Mouse (Mus musculus) stomach, embryonic 14.5 days (tissue): ENCODE measurements at regions not wholly inside any gene's neighbourhood (a gene's known extent, or its start where the extent isn't known, plus 50 kb on each side); places are given as distances from the start of the nearest gene placed in this dataset.

Experiments used
- ATAC-seq: fragments of 200-750 bp; cut with Nextera tagmentation; 2 replicates; pipeline ENCODE4 v1.8.0; 2017; ENCODE audit warnings: low read depth, moderate TSS enrichment; ENCODE audit not compliant: insufficient number of reproducible peaks, insufficient read depth, low FRiP score
- H3K27ac ChIP-seq: fragments of 300-500 bp; sonication (generic); 2 replicates; pipeline ENCODE4 v1.5.1; 2014; ENCODE audit warnings: mild to moderate bottlenecking, low read length, moderate library complexity, mixed read lengths
- H3K27me3 ChIP-seq: fragments of 300-500 bp; sonication (generic); 2 replicates; pipeline ENCODE4 v1.6.1; 2014; ENCODE audit warnings: low read length, control low read depth, mixed read lengths; ENCODE audit not compliant: control insufficient read depth, insufficient read depth
- H3K36me3 ChIP-seq: fragments of 300-500 bp; sonication (generic); 2 replicates; pipeline ENCODE4 v1.6.1; 2014; ENCODE audit warnings: mild to moderate bottlenecking, control low read depth, low read length, moderate library complexity, mixed read lengths; ENCODE audit not compliant: control insufficient read depth, insufficient read depth
- H3K4me1 ChIP-seq: fragments of 300-500 bp; sonication (generic); 2 replicates; pipeline ENCODE4 v1.6.1; 2014; ENCODE audit warnings: low read length, control low read depth, mixed read lengths; ENCODE audit not compliant: control insufficient read depth, insufficient read depth
- H3K4me2 ChIP-seq: fragments of 300-500 bp; sonication (generic); replicated peaks from 2 replicates; pipeline ENCODE4 v1.6.1; 2014; ENCODE audit warnings: low read depth, low read length, control low read depth
- H3K4me3 ChIP-seq: fragments of 300-500 bp; sonication (generic); 2 replicates; pipeline ENCODE4 v1.5.1; 2014; ENCODE audit warnings: low read depth, low read length, control low read depth
- H3K9ac ChIP-seq: fragments of 300-500 bp; sonication (generic); replicated peaks from 2 replicates; pipeline ENCODE4 v1.6.1; 2014; ENCODE audit warnings: low read depth, mild to moderate bottlenecking, control low read depth, low read length, moderate library complexity, mixed read lengths
- H3K9me3 ChIP-seq: fragments of 300-500 bp; sonication (generic); 2 replicates; pipeline ENCODE4 v1.6.1; 2016; ENCODE audit warnings: low read depth, low read length, control low read depth; ENCODE audit not compliant: control insufficient read depth
- WGBS: fragments of 180-500 bp; shearing (Covaris S2); extraction: QIAGEN DNeasy Blood & Tissue Kit; methylation state at CpG from one replicate; pipeline ENCODE4 v1.1.7; 2014; 5-methylcytosine and 5-hydroxymethylcytosine counted together

DNA sequence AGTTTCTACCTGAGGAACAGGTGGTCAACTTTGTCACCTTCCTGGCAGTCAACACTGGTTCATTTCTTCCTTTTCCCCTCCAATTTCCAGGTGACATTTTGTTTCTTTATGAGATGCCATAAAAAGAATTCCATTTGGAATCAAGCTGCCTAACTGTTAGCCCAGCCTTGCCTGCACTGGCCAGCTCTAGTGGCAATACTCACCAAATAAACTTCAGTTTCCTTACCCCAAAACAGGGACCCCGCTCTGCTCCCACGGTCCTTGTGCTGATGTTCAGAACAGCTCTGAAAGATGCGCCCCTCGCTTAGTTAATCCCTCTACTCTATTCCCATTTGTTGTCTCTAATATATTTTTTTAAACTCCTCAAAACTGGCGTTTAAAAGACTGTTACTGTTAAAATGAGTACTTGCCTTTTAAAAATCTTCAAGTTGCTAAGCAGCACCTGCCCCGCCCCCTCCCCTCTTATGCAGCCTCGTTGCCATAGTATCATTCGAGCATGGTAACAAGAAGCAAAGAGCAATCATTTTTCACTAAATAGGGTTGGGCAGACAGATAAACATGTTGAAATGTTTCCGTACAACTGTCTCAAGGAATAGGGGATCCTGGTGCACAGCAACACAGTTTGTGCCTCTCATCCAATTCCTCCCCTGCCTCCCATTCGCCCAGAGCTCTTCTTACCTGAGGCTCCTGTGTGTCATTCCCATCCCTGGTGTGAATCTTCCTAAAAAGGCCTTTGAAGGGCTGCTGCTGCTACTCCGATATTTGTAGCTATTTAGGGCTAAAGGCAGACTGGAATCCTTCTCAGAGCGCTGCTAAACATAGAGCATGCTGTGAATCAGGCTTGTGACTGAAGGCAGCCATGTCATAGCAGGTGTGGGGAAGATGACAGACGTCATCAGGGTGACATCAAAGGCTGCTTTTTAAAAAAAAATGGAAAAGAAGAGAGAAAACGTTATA lies 98.8 kb upstream of the Oxgr1 start:
- H3K9me3 ChIP-seq, result no peaks in the 10 kb centered on the region
- no peak overlapping the region for H3K4me3 ChIP-seq
- 62% methylated on average over 14 of the region's 14 CpGs for WGBS
- no peaks in the 10 kb centered on the region for H3K36me3 ChIP-seq
- H3K4me1 ChIP-seq, result no peaks in the 10 kb centered on the region; the same call in 1 of the 2 replicates
- no peaks in the 10 kb centered on the region for H3K27me3 ChIP-seq
- no peak overlapping the region for H3K27ac ChIP-seq
- ATAC-seq, result no peak
- no peak overlapping the region for H3K4me2 ChIP-seq
- H3K9ac ChIP-seq, result no peak overlapping the region

DNA sequence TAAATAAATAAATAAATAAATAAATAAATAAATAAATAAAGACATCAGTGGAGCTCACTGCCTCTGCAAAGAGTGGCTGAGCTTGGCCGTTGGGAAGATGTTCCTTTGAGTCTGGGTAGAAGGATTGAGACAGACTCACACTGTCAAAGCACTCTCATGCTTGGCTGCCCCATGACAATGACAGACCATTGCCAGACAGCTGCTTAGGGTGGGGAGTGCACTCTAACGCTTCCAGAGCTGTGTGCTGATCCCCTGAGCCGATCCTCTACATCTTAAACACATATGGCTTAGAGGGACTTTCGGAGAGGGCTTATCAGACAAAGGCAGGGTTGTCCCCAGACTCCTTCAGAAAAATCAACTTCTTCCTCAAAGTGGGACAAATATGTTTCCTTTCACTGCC lies 100.0 kb upstream of the Oxgr1 start:
- H3K4me1 ChIP-seq, result no peaks in the 10 kb centered on the region; the same call in 1 of the 2 replicates
- ATAC-seq, result no peak
- H3K4me2 ChIP-seq, result no peak overlapping the region
- 59% methylated on average over 4 of the region's 4 CpGs for WGBS
- no peaks in the 10 kb centered on the region for H3K9me3 ChIP-seq
- no peak overlapping the region for H3K4me3 ChIP-seq
- H3K36me3 ChIP-seq, result no peaks in the 10 kb centered on the region
- H3K27me3 ChIP-seq, result no peaks in the 10 kb centered on the region
- H3K27ac ChIP-seq, result no peak overlapping the region
- H3K9ac ChIP-seq, result no peak overlapping the region

- Histone ChIP-seq H3K4me2 (no peak overlapping the region), H3K36me3 (no peaks in the 10 kb centered on the region), H3K9ac (no peak overlapping the region), H3K27me3 (no peaks in the 10 kb centered on the region), H3K27ac (no peak overlapping the region), H3K9me3 (no peaks in the 10 kb centered on the region), H3K4me3 (no peak overlapping the region), H3K4me1 (no peaks in the 10 kb centered on the region)
- WGBS, result 79% methylated on average over 6 of the region's 6 CpGs
- ATAC-seq, result no peak
Measured at GRCm38 (mm10) chr14:120144451-120144850, 102.2 kb upstream of the Oxgr1 start.

DNA sequence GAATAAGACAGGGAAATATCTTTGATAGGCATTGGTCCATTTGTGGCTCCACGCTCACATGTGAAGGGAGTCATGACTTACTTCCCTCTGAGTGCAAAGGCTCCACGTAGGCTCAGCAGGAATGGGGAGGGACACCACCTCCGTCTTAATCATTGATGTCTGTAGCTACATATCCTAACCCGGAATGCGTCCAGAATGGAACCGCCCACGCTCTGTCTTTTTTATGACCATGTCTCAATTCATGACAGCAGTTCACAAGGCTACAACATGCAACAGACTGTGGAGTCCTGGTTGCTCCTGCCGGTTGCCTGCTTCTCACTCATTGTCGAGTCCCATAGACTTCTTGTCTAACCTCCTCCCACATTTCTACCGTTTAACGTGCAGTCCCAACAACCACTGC lies 104.1 kb upstream of the Oxgr1 start:
- WGBS, result 86% methylated on average over 11 of the region's 11 CpGs
- H3K4me1 ChIP-seq, result no peaks in the 10 kb centered on the region

GRCm38 (mm10) chr14:120146908-120147770 lies 104.9 kb upstream of the Oxgr1 start:
- Histone ChIP-seq H3K36me3 (no peaks in the 10 kb centered on the region), H3K27me3 (no peaks in the 10 kb centered on the region), H3K9me3 (no peaks in the 10 kb centered on the region), H3K4me2 (no peak overlapping the region), H3K27ac (no peak overlapping the region), H3K9ac (no peak overlapping the region), H3K4me3 (no peak overlapping the region), H3K4me1 (no peaks in the 10 kb centered on the region)
- 66% methylated on average over 8 of the region's 8 CpGs for WGBS
- ATAC-seq, result no peak

More for the DNA sequence above, 104.1 kb upstream of the Oxgr1 start:
- H3K9me3 ChIP-seq, result no peaks in the 10 kb centered on the region
- H3K27ac ChIP-seq, result no peak overlapping the region
- H3K27me3 ChIP-seq, result no peaks in the 10 kb centered on the region
- H3K9ac ChIP-seq, result no peak overlapping the region
- no peak for ATAC-seq
- H3K36me3 ChIP-seq, result no peaks in the 10 kb centered on the region
- H3K4me2 ChIP-seq, result no peak overlapping the region
- no peak overlapping the region for H3K4me3 ChIP-seq

DNA sequence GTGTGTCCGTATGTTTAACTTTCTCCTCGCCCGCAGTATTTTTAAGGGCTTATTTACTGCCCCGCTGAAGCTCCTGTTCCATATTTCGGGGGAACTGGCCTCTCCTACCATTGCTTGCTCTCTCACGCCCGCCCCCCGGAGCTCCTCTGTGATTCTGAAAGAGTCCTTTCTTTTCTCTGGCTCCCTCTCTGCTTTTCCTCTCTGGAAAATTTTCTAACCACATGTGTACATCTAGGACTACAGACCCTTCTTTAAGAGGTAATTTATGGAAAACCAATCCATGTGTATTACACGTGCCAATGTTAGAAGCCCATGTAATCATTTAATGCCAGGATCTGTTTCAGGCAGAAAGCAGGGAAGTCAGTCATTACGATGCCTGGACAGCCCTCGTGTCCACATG lies 106.6 kb upstream of the Oxgr1 start:
- 84% methylated on average over 11 of the region's 11 CpGs for WGBS
- Histone ChIP-seq H3K4me1 (no peaks in the 10 kb centered on the region), H3K9ac (no peak overlapping the region), H3K27ac (no peak overlapping the region), H3K4me2 (no peak overlapping the region), H3K9me3 (no peaks in the 10 kb centered on the region), H3K36me3 (no peaks in the 10 kb centered on the region), H3K4me3 (no peak overlapping the region), H3K27me3 (no peaks in the 10 kb centered on the region)
- no peak for ATAC-seq

- Histone ChIP-seq H3K9me3 (no peaks in the 10 kb centered on the region), H3K9ac (no peak overlapping the region), H3K4me2 (no peak overlapping the region), H3K27ac (no peak overlapping the region), H3K4me1 (no peaks in the 10 kb centered on the region), H3K27me3 (no peaks in the 10 kb centered on the region), H3K36me3 (no peaks in the 10 kb centered on the region), H3K4me3 (no peak overlapping the region)
- ATAC-seq, result no peak
- 86% methylated on average over 11 of the region's 11 CpGs for WGBS
Measured at GRCm38 (mm10) chr14:120149341-120149741, 107.1 kb upstream of the Oxgr1 start.

- Histone ChIP-seq H3K36me3 (no peaks in the 10 kb centered on the region), H3K9ac (no peak overlapping the region), H3K27me3 (no peaks in the 10 kb centered on the region), H3K4me3 (no peak overlapping the region), H3K4me1 (no peaks in the 10 kb centered on the region), H3K9me3 (no peaks in the 10 kb centered on the region), H3K4me2 (no peak overlapping the region), H3K27ac (no peak overlapping the region)
- WGBS, result 58% methylated on average over 1 of the region's 1 CpGs
- no peak for ATAC-seq
Measured at GRCm38 (mm10) chr14:120150589-120150988, 108.4 kb upstream of the Oxgr1 start.
